Mouse (Mus musculus) neural tube, embryonic 10.5 days (tissue): ENCODE data around the gene Cdc26.
A peak's percentile ranks its signal among the peaks of the same experiment; 100 is the strongest.

Experiments used
- DNase-seq: peaks from one replicate; pipeline ENCODE4 v3.0.0-alpha.2; 2017; ENCODE audit warnings: low spot score; ENCODE audit errors: extremely low spot score

Gene Cdc26

GRCm38 (mm10) chr4:62408601-62409282, at the start of gene Cdc26, which contains the start of gene Prpf4:
Gene Cdc26 (minus strand): TSS chr4:62408642.
Gene Prpf4 (plus strand): TSS chr4:62408797.
- DNase-seq, result peak; percentile 94

GRCm38 (mm10) chr4:62454995-62455394, 46.6 kb upstream of the Cdc26 start:
- no peak for DNase-seq

DNA sequence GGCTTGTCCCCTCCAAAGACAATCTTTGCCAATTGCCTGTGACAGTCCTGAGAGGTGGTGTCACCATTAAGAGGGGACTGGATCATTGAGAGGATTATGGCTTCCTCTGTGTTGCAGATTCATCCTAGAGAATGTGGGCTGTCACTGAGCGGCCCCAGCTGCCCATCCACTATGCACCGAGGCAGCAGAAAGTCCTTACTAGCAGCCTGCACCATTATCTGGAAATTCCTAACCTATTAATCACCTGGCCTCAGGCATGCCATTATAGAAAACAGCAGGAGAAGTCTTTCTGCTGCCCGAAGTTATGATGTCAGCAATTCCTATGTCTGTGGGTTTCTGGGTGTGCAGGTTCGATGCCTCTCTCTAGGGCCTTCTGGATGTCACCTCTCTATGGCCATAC, 32.5 kb upstream of the Cdc26 start:
- no peak for DNase-seq

DNA sequence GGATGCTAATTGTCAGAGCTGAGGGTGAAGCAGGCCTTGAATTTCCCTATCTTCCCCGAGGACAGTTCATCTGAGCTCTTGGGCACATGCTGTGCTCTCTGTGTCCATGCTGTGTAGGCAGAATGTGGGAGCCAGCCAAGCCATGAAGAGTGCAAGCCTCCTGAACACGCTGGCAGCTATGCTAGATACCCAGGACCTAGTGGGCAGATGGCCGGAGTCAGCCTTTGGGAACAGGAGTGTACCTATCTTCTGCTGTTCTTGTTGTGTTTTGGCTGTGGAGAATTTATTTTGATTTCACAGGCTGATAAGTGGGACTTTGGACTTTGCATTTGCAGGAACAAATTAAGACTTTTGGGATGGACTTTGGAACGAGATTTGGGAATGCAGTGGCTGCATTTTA, 32.1 kb upstream of the Cdc26 start:
- no peak for DNase-seq

GRCm38 (mm10) chr4:62439793-62440192, 31.4 kb upstream of the Cdc26 start:
- no peak for DNase-seq

- DNase-seq, result no peak
Measured at GRCm38 (mm10) chr4:62437871-62438270, 29.4 kb upstream of the Cdc26 start.

DNA sequence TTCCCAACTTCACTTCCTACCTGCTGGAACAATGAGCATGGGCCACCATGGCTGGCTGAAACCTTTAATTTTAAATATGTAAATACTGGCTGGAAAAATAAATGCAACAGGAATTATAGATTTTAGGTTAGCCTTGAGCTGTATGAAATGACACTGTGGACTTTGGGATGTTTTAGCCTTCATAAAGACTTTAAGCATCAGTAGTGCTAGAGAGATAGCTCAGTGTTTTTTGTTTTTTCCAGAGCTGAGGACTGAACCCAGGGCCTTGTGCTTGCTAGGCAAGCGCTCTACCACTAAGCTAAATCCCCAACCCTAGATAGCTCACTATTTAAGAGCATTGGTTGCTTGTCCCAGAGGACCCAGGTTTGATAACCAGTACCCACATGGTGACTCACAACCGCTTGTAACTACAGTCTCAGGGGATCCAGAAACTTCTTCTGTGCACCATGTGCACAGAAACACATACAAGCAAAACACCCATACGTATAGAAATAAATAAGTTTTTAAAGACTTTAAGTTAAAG, 28.9 kb upstream of the Cdc26 start:
- no peak for DNase-seq

DNA sequence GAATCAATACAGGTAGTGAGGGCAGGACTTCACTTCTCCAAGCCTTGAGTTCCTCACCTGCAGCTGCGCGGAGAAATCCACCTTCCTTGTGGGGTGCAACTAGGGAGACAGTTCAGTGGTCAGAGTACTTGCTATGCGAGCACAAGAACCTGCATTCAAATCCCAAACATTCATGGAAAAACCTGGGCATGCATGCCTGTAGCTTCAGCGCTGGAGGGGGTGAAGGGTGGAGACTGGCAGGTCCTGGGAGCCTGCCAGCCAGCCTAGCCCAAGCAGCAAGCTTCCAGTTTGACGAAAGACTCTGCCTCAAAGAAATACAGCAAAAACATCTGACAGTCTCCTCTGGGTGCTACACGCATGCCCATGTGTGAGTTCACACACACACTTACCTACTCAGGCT, 26.6 kb upstream of the Cdc26 start, which contains the start of gene Rnf183:
Gene Rnf183 (minus strand): TSS at position 172 of the 400 bp plus-strand sequence.
- no peak for DNase-seq

- no peak for DNase-seq
Measured at GRCm38 (mm10) chr4:62433939-62434870, 25.8 kb upstream of the Cdc26 start.

GRCm38 (mm10) chr4:62431522-62431921, 23.1 kb upstream of the Cdc26 start:
- no peak for DNase-seq

- DNase-seq, result no peak
Measured at GRCm38 (mm10) chr4:62430678-62431077, 22.2 kb upstream of the Cdc26 start.

- DNase-seq, result no peak
Measured at GRCm38 (mm10) chr4:62429616-62430015, 21.2 kb upstream of the Cdc26 start.

GRCm38 (mm10) chr4:62427978-62428758, 19.7 kb upstream of the Cdc26 start:
- no peak for DNase-seq

GRCm38 (mm10) chr4:62425891-62426290, 17.4 kb upstream of the Cdc26 start:
- no peak for DNase-seq

GRCm38 (mm10) chr4:62419091-62419490, 10.6 kb upstream of the Cdc26 start:
- no peak for DNase-seq

DNA sequence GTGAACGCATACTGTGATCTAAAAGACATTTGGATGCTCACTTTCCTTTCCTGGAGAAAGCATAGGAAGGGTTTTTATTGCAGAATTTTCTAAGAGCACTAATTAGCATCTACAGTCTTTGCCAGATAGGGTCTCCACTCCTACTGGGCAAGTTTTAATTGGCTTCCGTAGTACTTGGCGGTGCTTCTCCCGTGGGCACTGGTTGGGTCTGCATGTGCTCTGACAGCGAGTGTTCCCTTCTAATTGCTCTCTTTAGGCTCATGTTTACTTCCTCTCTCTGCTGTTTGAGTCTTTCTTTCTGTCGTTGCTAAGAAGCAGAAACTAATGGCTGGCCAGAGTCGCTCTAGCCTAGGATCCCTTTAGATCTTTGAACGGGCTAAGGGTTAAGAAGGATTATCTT, 10.0 kb upstream of the Cdc26 start:
- no peak for DNase-seq

- no peak for DNase-seq
Measured at GRCm38 (mm10) chr4:62411606-62412005, 3.2 kb upstream of the Cdc26 start.

DNA sequence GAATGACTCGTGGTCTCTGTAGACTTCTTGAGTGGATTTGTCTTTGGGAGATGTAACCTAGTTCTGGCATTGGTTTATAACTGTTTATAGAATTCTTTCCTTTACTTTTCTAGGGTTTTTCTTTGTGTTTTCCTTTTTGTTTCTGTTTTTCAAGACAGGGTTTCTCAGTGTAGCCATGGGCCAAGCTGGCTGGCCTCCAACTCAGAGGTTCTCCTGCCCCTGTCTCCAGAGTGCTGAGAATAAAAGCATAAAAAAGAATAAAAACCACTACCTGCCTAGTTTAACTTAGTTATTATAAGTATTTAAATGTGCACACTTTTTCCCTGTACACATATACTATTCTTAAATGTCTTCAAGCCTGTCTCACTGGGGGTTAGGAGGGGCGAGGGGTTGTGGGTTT, 1.9 kb upstream of the Cdc26 start:
- DNase-seq, result no peak

- DNase-seq, result no peak
Measured at GRCm38 (mm10) chr4:62409615-62410014, 1.2 kb upstream of the Cdc26 start.

- DNase-seq, result peak; percentile 73
Measured at GRCm38 (mm10) chr4:62407730-62408582, 486 bp downstream of the Cdc26 start.
